Mouse (Mus musculus): ENCODE measurements around the gene 4930518I15Rik.

DNA sequence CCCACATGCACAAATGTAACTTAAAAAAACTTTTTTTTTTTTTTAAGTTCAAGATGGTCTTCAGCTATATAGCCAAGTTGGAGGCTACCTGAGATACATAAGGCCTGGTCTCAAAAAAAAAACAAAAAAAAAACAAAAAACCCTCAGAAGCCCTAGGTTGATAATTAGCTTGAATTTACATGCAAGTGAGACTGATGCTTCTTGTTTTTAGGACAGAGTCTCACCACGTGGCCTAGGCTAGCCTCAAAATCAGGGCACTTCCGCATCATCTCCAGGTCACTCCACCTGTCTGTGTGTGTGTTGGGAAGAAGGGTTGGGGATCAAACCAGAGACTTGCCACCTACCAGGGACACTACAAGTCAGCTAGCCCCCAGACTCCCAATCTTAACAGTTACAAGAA is at the start of gene 4930518I15Rik:
- TF ChIP-seq POLR2A (IDR thresholded peaks at IDR 0.05; ENCODE audit: low read depth, low read length) (no peak), TCF12 (IDR thresholded peaks at IDR 0.05; ENCODE audit: low read depth, low read length) (no peak), CHD1 (IDR thresholded peaks at IDR 0.05; ENCODE audit: low read depth, low read length) (no peak), ZC3H11A (IDR thresholded peaks at IDR 0.05; ENCODE audit: low read depth, low read length) (no peak), CTCF (conservative IDR thresholded peaks at IDR 0.05 in 1 of 2, IDR thresholded peaks at IDR 0.05 in 1 of 2; ENCODE audit: low read depth in 2 of 2, low read length in 2 of 2) (no peak), ZNF384 (IDR thresholded peaks at IDR 0.05; ENCODE audit: low read depth, low read length) (peak; percentile 51), CHD2 (IDR thresholded peaks at IDR 0.05; ENCODE audit: low read length) (no peak), HCFC1 (IDR thresholded peaks at IDR 0.05; ENCODE audit: low read depth, low read length) (no peak), RCOR1 (conservative IDR thresholded peaks at IDR 0.05; ENCODE audit: low read depth, low read length) (no peak), EP300 (IDR thresholded peaks at IDR 0.05; ENCODE audit: low read length) (no peak), MAFK (IDR thresholded peaks at IDR 0.05; ENCODE audit: insufficient replicate concordance, low read length) (no peak), UBTF (IDR thresholded peaks at IDR 0.05; ENCODE audit: low read depth, low read length) (no peak)

Measured in CH12.LX (cell line).